Mouse (Mus musculus) stomach, postnatal 0 days (tissue): ENCODE measurements around the gene Gm9964.

ENCODE experiments used
- CTCF ChIP-seq: IDR thresholded peaks from 2 replicates; pipeline ENCODE4 v1.5.1; 2016; ENCODE audit warnings: antibody characterized with exemption, low read depth, mild to moderate bottlenecking, moderate library complexity
- EP300 ChIP-seq: optimal IDR thresholded peaks from 2 replicates; pipeline ENCODE3; 2016; ENCODE audit warnings: antibody characterized with exemption

DNA sequence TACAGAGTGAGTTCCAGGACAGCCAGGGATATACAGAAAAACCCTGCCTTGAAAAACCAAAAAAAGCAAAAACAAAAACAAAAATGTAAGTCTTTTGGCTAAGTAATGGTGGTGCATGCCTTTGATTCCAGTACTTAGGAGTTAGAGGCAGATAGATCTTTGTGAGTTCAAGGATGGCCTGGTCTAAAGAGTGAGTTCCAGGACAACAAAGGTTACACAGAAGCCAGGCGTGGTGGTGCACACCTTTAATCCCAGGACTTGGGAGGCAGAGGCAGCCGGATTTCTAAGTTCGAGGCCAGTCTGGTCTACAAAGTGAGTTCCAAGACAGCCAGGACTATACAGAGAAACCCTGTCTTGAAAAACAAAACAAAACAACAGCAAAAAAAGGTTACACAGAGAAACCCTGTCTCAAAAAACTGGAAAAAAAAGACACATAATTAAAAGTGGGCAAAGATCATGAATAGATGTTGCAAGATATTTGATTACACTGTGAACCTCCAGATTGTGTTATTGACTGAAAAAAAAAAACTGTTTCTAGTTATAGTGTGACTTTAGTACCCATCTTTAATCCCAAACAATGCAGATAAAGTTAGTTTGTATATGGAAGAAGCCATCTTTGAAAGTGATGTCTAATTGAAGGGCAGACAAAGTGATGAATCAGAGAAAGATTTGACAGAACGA, 13.2 kb downstream of the Gm9964 start:
- TF ChIP-seq CTCF = no peak
- no peak for TF ChIP-seq EP300
